Mouse (Mus musculus) retina, postnatal 7 days (tissue): ENCODE measurements around the gene Auts2.
"Not testable (repeated sequence)": the region's sequence is repeated elsewhere in the genome, so short reads cannot be mapped to it uniquely, and the experiment has no call there.

ENCODE experiments used
- DNase-seq: peaks from one replicate; pipeline ENCODE4 v3.0.0-alpha.2; 2012; ENCODE audit warnings: low read depth, low spot score

The Auts2 gene

DNA sequence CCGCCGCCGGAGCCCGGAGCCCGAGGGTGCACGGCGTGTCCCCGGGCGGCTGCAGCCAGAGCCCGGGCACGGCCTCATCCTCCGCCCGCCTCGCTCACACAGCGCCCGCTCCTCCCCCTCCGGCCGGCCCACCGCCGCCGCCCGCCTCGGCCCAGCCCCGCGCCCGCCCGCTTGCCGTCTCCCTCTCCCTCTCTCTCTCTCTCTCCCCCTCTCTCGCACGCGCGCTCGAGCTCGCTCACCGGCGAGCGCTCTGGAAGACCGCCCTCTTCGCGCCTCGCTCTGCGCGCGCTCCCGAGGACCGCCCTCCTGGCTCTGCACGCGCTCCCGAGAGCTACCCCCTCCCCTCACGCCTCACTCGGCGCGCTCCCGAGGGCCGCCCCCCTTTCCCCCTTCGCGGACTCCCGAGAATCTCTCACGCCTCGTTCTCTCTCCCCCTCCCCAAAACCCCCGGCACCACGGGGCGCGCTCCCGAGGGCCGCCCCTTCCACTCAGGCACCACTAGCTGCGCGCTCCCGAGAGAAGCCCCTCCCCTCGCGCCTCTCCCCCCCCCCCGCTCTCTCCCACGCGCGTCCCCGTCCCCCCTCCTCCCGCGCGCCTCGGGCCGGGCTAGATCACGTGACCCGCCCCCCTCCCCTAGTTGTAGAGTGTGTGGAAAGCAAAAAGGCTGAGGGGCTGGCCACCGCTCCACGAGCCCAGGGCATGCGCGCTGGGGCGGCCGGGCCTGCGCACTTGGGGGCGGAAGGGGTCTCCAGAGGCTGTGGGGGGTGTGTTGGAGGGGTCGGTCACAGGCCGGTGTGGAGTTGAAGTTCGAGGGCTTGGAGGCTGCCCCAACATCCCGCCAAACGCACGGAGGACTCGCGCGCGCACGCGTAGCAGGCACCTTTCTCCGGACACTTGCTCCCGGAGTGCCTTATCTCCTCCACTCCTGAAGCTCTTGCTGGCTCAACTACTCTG lies at the start of gene Auts2:
Auts2 (minus strand) TSS at position 227 of the 954 bp plus-strand sequence.
- peak; percentile 83 for DNase-seq

GRCm38 (mm10) chr5:132591721-132592695 lies 48.9 kb upstream of the Auts2 start:
- no peak for DNase-seq

DNA sequence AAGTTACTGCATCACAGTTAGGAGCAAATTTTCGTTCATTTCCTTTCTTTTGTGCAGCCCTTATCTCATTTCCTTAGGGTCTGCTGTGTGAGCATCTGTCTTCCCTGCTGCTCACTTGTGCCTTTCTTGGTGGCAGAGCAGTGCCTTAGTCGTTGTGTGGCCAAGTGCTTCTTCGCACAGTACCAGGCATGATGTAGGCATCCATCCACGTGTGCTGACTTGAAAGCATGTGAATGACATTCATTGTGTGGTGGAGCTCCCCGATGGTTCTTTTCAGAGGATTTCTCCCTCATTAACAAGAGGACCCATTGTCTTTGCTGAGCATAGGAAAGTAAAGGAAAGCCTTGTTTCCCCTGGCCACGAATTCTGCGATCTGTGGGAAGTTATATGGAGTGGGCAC lies 36.6 kb upstream of the Auts2 start:
- DNase-seq: no peak

GRCm38 (mm10) chr5:132560771-132561170 lies 17.6 kb upstream of the Auts2 start:
- DNase-seq: not testable (repeated sequence)

GRCm38 (mm10) chr5:132545761-132546160 lies 2.6 kb upstream of the Auts2 start:
- DNase-seq: no peak

- DNase-seq: no peak
These were observed 1.2 kb upstream of the Auts2 start for GRCm38 (mm10) chr5:132544176-132544995.

DNA sequence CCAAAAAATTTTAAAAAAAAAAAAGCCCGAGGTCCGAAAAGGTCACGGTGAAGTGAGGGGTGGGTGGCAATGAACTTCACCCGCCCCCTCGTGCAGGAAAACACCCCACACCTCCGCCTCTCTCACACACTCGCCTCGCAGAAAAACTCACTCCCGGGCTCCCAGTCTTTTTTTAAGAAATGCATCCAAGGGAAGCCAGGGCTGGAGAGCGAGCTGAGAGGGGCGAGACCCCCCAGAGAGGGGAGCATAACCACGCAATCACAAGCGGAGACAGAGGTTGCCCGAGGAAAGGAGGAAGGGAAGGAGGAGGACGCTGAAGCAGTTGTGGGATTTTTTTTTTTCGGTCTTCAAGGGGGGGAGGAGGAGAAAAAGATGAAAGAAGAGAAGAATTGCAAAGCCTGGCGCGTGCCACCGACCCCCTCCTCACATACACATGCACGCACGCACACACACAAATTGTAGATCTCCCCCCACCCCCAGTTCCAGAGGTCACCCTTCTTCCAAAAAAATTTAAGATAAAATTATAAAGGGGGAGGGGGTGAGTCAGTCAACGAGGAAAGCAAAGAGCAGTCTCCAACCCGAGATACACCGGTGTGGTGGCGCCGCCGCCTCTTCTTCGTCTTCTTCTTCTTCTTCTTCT lies 643 bp downstream of the Auts2 start:
- DNase-seq: no peak

GRCm38 (mm10) chr5:132541951-132542350 lies 1.2 kb downstream of the Auts2 start:
- DNase-seq: no peak

DNA sequence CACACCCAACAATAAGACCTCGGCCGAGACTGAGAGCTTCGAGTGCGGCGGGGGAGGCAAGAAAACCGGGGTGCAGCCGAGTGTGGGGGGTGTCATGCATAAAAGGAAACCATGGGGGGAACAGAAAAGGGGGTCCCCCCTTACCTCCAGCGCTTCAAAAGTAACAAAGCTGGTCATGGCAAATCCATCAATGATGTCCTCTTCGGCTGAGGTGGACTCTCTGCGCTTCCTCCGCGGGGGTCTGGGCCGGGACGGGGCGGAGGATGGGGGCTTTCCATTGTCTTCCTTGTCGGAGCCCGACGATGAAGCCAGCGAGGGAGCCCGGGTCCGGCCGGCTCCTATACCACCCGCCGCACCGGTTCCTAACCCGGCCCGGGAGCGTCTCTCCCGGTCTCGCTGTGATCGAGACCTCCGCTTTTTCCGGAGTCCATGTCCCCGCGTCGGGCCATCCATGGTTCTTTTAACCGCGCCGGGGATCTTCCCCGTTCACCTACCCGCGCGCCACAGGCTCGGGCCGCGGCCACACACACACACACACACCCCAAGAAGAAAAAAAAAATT lies 1.7 kb downstream of the Auts2 start:
- DNase-seq: no peak

DNA sequence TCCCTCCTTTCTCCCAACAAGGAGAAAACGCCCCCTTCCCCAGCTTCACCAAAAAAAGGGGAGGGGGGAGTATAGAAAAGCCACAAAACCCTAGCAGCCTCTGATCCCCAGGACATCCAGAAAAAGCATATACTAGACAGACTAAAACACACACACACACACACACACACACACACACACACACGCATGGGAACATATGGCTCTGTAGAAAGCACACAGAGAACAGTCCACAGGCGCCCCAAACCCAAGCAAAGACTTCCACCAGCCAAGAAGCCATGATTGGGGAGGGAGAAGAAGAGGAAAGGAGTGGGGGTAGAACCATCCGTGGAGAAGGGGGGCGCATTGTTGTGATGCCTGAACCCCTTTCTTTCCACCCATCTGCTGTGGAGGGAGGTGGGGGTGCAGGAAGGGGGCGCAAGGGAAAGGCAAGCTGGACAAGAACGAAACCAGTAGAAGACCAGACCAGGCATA lies 2.3 kb downstream of the Auts2 start:
- DNase-seq: no peak

- DNase-seq: no peak
These were observed 5.7 kb downstream of the Auts2 start for GRCm38 (mm10) chr5:132537475-132537874.

GRCm38 (mm10) chr5:132526395-132526794 lies 16.7 kb downstream of the Auts2 start:
- no peak for DNase-seq

DNA sequence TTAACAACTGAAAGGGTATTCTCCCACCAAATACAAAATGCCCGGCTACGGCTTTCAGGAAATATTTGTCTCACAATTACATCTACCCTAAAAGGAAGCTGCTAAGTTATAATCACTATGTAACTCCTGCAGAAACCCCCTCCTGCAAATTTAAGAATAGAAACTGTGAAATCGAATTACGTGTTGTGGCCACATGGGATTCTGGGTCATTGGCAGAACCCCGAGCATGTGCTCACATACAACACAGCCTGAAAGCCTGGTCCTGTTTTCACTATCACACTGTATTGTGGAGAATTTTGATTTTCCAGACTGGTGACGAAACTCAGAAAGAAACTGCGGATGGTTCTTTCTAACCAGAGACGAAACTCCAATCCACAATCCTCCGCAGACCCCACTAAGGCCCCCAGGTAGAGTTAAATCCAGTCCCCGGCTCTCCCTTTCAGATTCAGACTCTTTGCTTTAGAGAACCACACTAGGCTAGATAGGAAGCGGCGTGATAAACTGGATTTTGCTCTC lies 21.7 kb downstream of the Auts2 start:
- no peak for DNase-seq

GRCm38 (mm10) chr5:132517879-132518278 lies 25.3 kb downstream of the Auts2 start:
- no peak for DNase-seq

DNA sequence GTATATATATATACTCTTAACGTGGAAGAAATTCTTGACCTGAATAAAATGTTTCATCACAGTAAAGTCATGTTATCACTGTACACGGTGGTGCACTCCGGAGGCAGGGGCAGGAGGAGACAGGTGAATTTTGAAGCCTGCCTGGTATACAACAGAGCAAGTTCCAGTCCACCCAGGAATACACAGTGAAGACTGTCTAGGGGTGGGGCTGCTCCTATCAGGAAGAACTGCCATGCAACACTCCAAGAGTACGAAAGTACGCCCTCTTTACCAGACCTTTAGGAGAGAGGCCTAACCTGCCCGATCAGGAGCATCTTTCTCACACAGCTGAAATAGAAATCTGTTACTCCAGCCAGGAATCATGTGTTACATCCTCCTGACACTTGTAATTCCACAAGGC lies 28.6 kb downstream of the Auts2 start:
- DNase-seq: no peak

GRCm38 (mm10) chr5:132513206-132513605 lies 29.9 kb downstream of the Auts2 start:
- no peak for DNase-seq

- no peak for DNase-seq
These were observed 33.7 kb downstream of the Auts2 start for GRCm38 (mm10) chr5:132509464-132509885.

GRCm38 (mm10) chr5:132504893-132505292 lies 38.3 kb downstream of the Auts2 start:
- no peak for DNase-seq

DNA sequence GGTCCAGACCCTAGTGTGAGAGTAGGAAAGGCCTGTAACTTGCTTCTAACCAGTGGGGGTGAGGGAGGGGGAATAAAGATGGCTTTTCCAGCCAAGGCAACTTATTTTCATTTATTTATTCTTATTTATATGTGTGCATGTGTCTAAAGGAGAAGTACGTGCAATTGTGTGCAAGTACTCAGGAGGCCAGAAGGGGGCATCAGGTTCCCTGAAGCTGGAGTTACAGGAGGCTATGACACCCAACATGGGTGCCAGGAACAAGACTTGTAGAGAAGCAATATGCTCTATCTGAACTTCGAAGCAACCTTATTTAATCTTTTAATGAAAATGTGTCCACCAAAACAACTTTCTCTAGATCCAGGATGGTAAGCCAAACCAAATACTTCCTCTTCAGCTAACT lies 39.7 kb downstream of the Auts2 start:
- DNase-seq: no peak

DNA sequence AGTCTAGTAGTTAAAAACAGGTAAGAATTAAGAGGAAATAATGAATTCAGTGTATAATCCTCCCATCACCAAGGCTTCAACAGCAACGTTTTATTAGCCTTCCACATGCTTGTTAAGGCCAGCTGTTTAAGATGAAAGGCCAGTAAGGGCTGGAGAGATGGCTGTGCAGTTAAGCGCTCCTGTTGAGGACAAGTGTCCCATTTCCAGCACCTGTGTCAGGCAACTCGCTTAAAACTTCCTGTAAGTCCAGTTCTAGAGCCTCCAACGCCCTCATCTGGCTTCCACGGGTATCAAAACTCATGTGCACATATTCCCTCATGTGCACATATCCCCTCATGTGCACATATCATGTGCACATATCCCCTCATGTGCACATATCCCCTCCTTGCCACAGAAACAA lies 41.1 kb downstream of the Auts2 start:
- DNase-seq: no peak
